Mouse (Mus musculus) adrenal gland, adult 2 months (tissue): ENCODE data around the gene Lrrc7. TPM values are rescaled to one million over a fixed set of nuclear protein-coding genes. Genes with fewer than 3 reads are reported as not detected.
A peak's percentile ranks its signal among the peaks of the same experiment; 100 is the strongest.
"Not testable (repeated sequence)": the region's sequence is repeated elsewhere in the genome, so short reads cannot be mapped to it uniquely, and the experiment has no call there.

Source experiments
- DNase-seq: peaks from one replicate; pipeline ENCODE4 v3.0.0; 2021
- polyA plus RNA-seq: library from polyadenylated mRNA; depleted of rRNA; stranded (reverse); fragments of >200 nt; gene quantifications from 2 replicates; pipeline ENCODE4 v1.2.3, GENCODE M21; 2012
- total RNA-seq, 2 experiments: library from RNA; stranded (reverse); gene quantifications; 2 replicates each; pipeline ENCODE4 v1.2.3; 2021

Lrrc7 gene
- total and polyA plus RNA-seq, 3 experiments: 0.17 TPM; not detected in 2

GRCm38 (mm10) chr3:158165004-158165403, 397.0 kb downstream of the Lrrc7 start:
- no peak for DNase-seq

- DNase-seq: no peak
Observed at GRCm38 (mm10) chr3:158164452-158164851, 397.6 kb downstream of the Lrrc7 start.

- no peak for DNase-seq
Observed at GRCm38 (mm10) chr3:158163127-158163526, 398.9 kb downstream of the Lrrc7 start.

- DNase-seq: no peak
Observed at GRCm38 (mm10) chr3:158161924-158162490, 400.0 kb downstream of the Lrrc7 start.

- no peak for DNase-seq
Observed at GRCm38 (mm10) chr3:158155515-158156286, 406.3 kb downstream of the Lrrc7 start.

GRCm38 (mm10) chr3:158154134-158154533, 407.9 kb downstream of the Lrrc7 start:
- DNase-seq: no peak

GRCm38 (mm10) chr3:158148998-158149397, 413.0 kb downstream of the Lrrc7 start:
- DNase-seq: no peak

GRCm38 (mm10) chr3:158140629-158141028, 421.4 kb downstream of the Lrrc7 start:
- DNase-seq: no peak

GRCm38 (mm10) chr3:158137796-158138195, 424.2 kb downstream of the Lrrc7 start:
- DNase-seq: no peak

- no peak for DNase-seq
Observed at GRCm38 (mm10) chr3:158131672-158132071, 430.3 kb downstream of the Lrrc7 start.

GRCm38 (mm10) chr3:158131233-158131632, 430.8 kb downstream of the Lrrc7 start:
- DNase-seq: no peak

- DNase-seq: no peak
Observed at GRCm38 (mm10) chr3:158122899-158123298, 439.1 kb downstream of the Lrrc7 start.

GRCm38 (mm10) chr3:158105260-158105659, 456.8 kb downstream of the Lrrc7 start:
- no peak for DNase-seq

GRCm38 (mm10) chr3:158103467-158103866, 458.6 kb downstream of the Lrrc7 start:
- no peak for DNase-seq

- DNase-seq: not testable (repeated sequence)
Observed at GRCm38 (mm10) chr3:158102530-158102929, 459.5 kb downstream of the Lrrc7 start.

- not testable (repeated sequence) for DNase-seq
Observed at GRCm38 (mm10) chr3:158102043-158102442, 460.0 kb downstream of the Lrrc7 start.

- DNase-seq: no peak
Observed at GRCm38 (mm10) chr3:158093919-158094318, 468.1 kb downstream of the Lrrc7 start.

GRCm38 (mm10) chr3:158091601-158092000, 470.4 kb downstream of the Lrrc7 start:
- no peak for DNase-seq

- no peak for DNase-seq
Observed at GRCm38 (mm10) chr3:158077828-158078227, 484.2 kb downstream of the Lrrc7 start.

- no peak for DNase-seq
Observed at GRCm38 (mm10) chr3:158077380-158077772, 484.6 kb downstream of the Lrrc7 start.

GRCm38 (mm10) chr3:158076685-158077379, 485.2 kb downstream of the Lrrc7 start:
- no peak for DNase-seq

- DNase-seq: no peak
Observed at GRCm38 (mm10) chr3:158075004-158075403, 487.0 kb downstream of the Lrrc7 start.

GRCm38 (mm10) chr3:158068613-158069263, 493.3 kb downstream of the Lrrc7 start:
- peak; percentile 9 for DNase-seq
